Mouse (Mus musculus): ENCODE measurements around the gene Hoxc12. TPM values are rescaled to one million over a fixed set of nuclear protein-coding genes. Genes with fewer than 3 reads are reported as not detected.

The Hoxc12 gene
- polyA plus RNA-seq (2016; fragmentation: Nextera tagmentation; extraction: Ambion mirVana): 0.36 TPM in 1 of 2 replicates, not detected in the other

GRCm38 (mm10) chr15:102936279-102936972 is at the start of gene Hoxc12:
Gene Hoxc12, plus strand, starts transcription at chr15:102936757.
- Histone ChIP-seq H3K36me3 (no peaks in the 10 kb centered on the region), H3K4me1 (peaks cover 42% of the 10 kb centered on the region), H3K9me3 (replicated peaks) (no peaks in the 10 kb centered on the region), H3K27me3 (ENCODE audit: low read depth, poor library complexity, severe bottlenecking) (peaks cover 100% of the 10 kb centered on the region), H3K4me3 (peak within 1 kb of the TSS; percentile 32), H3K27ac (peak within 1 kb of the TSS; percentile 70)
- no peak for DNase-seq (ENCODE audit: low spot score)
- WGBS: 2% methylated on average over 31 of the region's 31 CpGs

- no peak overlapping the region for H3K4me3 ChIP-seq
- H3K27ac ChIP-seq: no peak overlapping the region
- H3K4me1 ChIP-seq: 0 out of 2 replicates have a peak, but pooled peaks cover 4% of the 10 kb centered on the region
- DNase-seq (ENCODE audit: low spot score): no peak
- H3K27me3 ChIP-seq (ENCODE audit: low read depth, poor library complexity, severe bottlenecking): peaks cover 16% of the 10 kb centered on the region; the same call in 1 of the 2 replicates
- H3K36me3 ChIP-seq: no peaks in the 10 kb centered on the region
- H3K9me3 ChIP-seq (replicated peaks): no peaks in the 10 kb centered on the region
- WGBS: 86% methylated on average over 6 of the region's 6 CpGs
Observed at GRCm38 (mm10) chr15:102895115-102895514, 41.4 kb upstream of the Hoxc12 start.

- Histone ChIP-seq H3K36me3 (no peaks in the 10 kb centered on the region), H3K4me3 (no peak overlapping the region), H3K27me3 (ENCODE audit: low read depth, poor library complexity, severe bottlenecking) (peaks cover 85% of the 10 kb centered on the region), H3K27ac (no peak overlapping the region), H3K4me1 (no peaks in the 10 kb centered on the region), H3K9me3 (replicated peaks) (no peaks in the 10 kb centered on the region)
- 66% methylated on average over 1 of the region's 1 CpGs for WGBS
- no peak for DNase-seq (ENCODE audit: low spot score)
Observed at GRCm38 (mm10) chr15:102904946-102905345, 31.6 kb upstream of the Hoxc12 start.

GRCm38 (mm10) chr15:102909536-102909935 is 27.0 kb upstream of the Hoxc12 start:
- Histone ChIP-seq H3K4me3 (no peak overlapping the region), H3K9me3 (replicated peaks) (no peaks in the 10 kb centered on the region), H3K4me1 (0 out of 2 replicates have a peak, but pooled peaks cover 3% of the 10 kb centered on the region), H3K36me3 (no peaks in the 10 kb centered on the region), H3K27ac (no peak overlapping the region), H3K27me3 (ENCODE audit: low read depth, poor library complexity, severe bottlenecking) (peaks cover 100% of the 10 kb centered on the region)
- no peak for DNase-seq (ENCODE audit: low spot score)
- 2% methylated on average over 4 of the region's 4 CpGs for WGBS

GRCm38 (mm10) chr15:102910038-102910437 is 26.5 kb upstream of the Hoxc12 start:
- Histone ChIP-seq H3K27me3 (ENCODE audit: low read depth, poor library complexity, severe bottlenecking) (peaks cover 100% of the 10 kb centered on the region), H3K9me3 (replicated peaks) (no peaks in the 10 kb centered on the region), H3K27ac (no peak overlapping the region), H3K36me3 (no peaks in the 10 kb centered on the region), H3K4me1 (0 out of 2 replicates have a peak, but pooled peaks cover 3% of the 10 kb centered on the region), H3K4me3 (no peak overlapping the region)
- WGBS: under 1% methylated on average over 18 of the region's 18 CpGs
- no peak for DNase-seq (ENCODE audit: low spot score)

GRCm38 (mm10) chr15:102910496-102911095 is 26.0 kb upstream of the Hoxc12 start:
- Histone ChIP-seq H3K27ac (no peak overlapping the region), H3K9me3 (replicated peaks) (no peaks in the 10 kb centered on the region), H3K27me3 (ENCODE audit: low read depth, poor library complexity, severe bottlenecking) (peaks cover 100% of the 10 kb centered on the region), H3K36me3 (no peaks in the 10 kb centered on the region), H3K4me3 (no peak overlapping the region), H3K4me1 (0 out of 2 replicates have a peak, but pooled peaks cover 3% of the 10 kb centered on the region)
- DNase-seq (ENCODE audit: low spot score): peak; percentile 68
- WGBS: 2% methylated on average over 22 of the region's 22 CpGs

GRCm38 (mm10) chr15:102913038-102913585 is 23.4 kb upstream of the Hoxc12 start:
- Histone ChIP-seq H3K36me3 (no peaks in the 10 kb centered on the region), H3K4me1 (0 out of 2 replicates have a peak, but pooled peaks cover 3% of the 10 kb centered on the region), H3K4me3 (no peak overlapping the region), H3K27me3 (ENCODE audit: low read depth, poor library complexity, severe bottlenecking) (peaks cover 100% of the 10 kb centered on the region), H3K9me3 (replicated peaks) (no peaks in the 10 kb centered on the region), H3K27ac (no peak overlapping the region)
- no peak for DNase-seq (ENCODE audit: low spot score)
- WGBS: under 1% methylated on average over 19 of the region's 19 CpGs

DNA sequence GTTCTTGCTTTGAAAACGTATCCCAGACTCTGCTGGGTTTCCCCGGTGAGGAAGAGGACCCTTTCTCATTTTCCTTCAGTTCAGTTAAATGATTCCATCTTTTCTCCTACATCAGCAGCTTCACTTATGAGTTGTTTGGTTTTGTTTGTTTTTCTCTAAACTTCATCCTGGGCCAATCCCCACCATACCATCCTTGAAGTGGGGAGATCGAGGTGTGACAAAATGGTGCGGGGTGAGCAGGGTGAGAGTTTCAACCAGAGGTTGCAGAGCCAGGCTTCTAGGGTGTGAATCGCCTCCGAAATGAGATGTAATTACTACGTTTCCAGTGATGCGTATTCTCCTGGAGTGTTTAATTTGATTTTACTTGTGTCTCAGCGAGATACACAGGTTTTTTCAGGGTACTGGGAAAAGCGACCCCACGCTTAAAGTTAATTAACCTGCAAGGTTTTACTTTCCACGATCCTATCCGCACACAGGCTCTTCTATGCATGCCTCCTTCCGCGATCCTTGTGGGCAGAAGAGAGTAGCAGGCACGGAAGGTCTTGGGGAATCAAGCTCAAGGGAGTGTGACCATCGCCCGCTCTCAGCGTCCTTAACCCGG is 18.5 kb upstream of the Hoxc12 start:
- WGBS: under 1% methylated on average over 20 of the region's 20 CpGs
- Histone ChIP-seq H3K36me3 (no peaks in the 10 kb centered on the region), H3K27me3 (ENCODE audit: low read depth, poor library complexity, severe bottlenecking) (peaks cover 100% of the 10 kb centered on the region), H3K9me3 (replicated peaks) (no peaks in the 10 kb centered on the region), H3K27ac (no peak overlapping the region), H3K4me1 (peaks cover 17% of the 10 kb centered on the region), H3K4me3 (no peak overlapping the region)
- peak; percentile 47 for DNase-seq (ENCODE audit: low spot score)

DNA sequence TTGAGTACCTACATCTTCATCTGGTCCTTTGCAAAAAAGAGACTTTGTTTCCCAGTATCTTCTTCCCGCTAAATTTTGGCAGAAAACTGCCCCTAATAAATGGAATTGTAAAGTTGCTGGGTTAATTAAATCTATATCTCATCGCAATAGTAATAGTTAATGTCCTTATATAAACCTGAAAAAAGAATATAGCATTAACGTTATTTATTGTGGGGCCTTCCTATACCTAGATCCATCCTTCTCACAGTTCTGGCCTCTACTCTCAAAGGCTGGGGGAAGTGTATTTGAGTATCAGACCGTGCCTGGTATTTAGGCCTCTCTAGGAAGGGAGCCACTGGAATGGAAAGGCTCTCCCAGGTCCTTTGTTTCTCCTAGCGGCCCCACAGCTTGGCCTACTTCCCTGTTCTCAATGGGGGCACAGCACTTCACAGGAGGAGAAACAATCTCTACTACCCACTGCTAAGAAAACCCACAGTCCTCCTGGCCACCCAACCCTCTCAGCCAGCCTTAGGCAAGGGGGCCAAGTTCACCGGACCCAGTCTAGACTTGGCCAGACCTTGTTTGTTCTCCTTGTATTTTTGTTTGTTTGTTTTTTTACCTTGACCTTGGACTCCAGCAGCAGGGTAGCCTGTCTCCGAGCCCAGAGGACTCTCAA is 17.8 kb upstream of the Hoxc12 start:
- peak; percentile 55 for DNase-seq (ENCODE audit: low spot score)

GRCm38 (mm10) chr15:102919336-102920180 is 17.0 kb upstream of the Hoxc12 start:
- no peak overlapping the region for H3K27ac ChIP-seq
- 4% methylated on average over 12 of the region's 12 CpGs for WGBS
- no peaks in the 10 kb centered on the region for H3K9me3 ChIP-seq (replicated peaks)
- no peaks in the 10 kb centered on the region for H3K36me3 ChIP-seq
- H3K4me3 ChIP-seq: no peak overlapping the region
- DNase-seq (ENCODE audit: low spot score): peak; percentile 48
- peaks cover 100% of the 10 kb centered on the region for H3K27me3 ChIP-seq (ENCODE audit: low read depth, poor library complexity, severe bottlenecking)
- peaks cover 17% of the 10 kb centered on the region for H3K4me1 ChIP-seq

More for the DNA sequence above, 17.8 kb upstream of the Hoxc12 start:
- H3K27ac ChIP-seq: no peak overlapping the region
- H3K9me3 ChIP-seq (replicated peaks): no peaks in the 10 kb centered on the region
- H3K4me1 ChIP-seq: peaks cover 17% of the 10 kb centered on the region
- no peak overlapping the region for H3K4me3 ChIP-seq
- 2% methylated on average over 7 of the region's 7 CpGs for WGBS
- H3K36me3 ChIP-seq: no peaks in the 10 kb centered on the region
- peaks cover 100% of the 10 kb centered on the region for H3K27me3 ChIP-seq (ENCODE audit: low read depth, poor library complexity, severe bottlenecking)

DNA sequence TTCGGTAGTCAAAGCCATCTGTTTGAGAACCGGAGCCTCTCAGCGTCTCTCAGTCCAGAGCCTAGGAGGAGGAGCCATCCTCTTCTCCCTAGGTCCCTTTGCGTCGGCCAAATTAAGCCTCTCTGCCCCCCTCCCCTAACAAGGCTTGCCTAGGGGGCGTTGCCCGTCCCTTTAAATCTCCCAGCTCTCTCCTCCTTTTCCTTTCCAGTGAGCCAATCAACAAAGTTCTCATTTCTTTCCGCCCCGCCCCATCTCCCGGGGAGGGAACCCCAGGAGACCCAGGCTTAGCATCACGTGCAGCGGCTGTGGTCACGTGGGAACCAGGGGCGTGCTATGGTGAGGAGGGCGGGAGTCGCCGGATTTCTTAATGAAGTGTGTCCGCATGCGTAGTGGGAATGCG is 15.9 kb upstream of the Hoxc12 start:
- no peaks in the 10 kb centered on the region for H3K36me3 ChIP-seq
- H3K4me1 ChIP-seq: peaks cover 17% of the 10 kb centered on the region
- H3K9me3 ChIP-seq (replicated peaks): no peaks in the 10 kb centered on the region
- peaks cover 100% of the 10 kb centered on the region for H3K27me3 ChIP-seq (ENCODE audit: low read depth, poor library complexity, severe bottlenecking)
- no peak overlapping the region for H3K27ac ChIP-seq
- under 1% methylated on average over 17 of the region's 20 CpGs for WGBS
- peak overlapping the region; percentile 41 for H3K4me3 ChIP-seq
- DNase-seq (ENCODE audit: low spot score): peak; percentile 89
